Mouse (Mus musculus): ENCODE data around the gene 4930404N11Rik. TPM values are rescaled to one million over a fixed set of nuclear protein-coding genes. Genes with fewer than 3 reads are reported as not detected.

The 4930404N11Rik gene
- polyA plus RNA-seq, 1 experiment from 2014 or later = 0.86 TPM

GRCm38 (mm10) chr10:81395127-81395526 lies 29.5 kb upstream of the 4930404N11Rik start:
- Histone ChIP-seq H3K4me2 (ENCODE audit: low read length) (no peak overlapping the region), H3K4me3 (replicated peaks; ENCODE audit: low read length) (no peak overlapping the region), H3K9me3 (ENCODE audit: control insufficient read depth, low read length) (no peaks in the 10 kb centered on the region), H3K27ac (ENCODE audit: low read length) (no peak overlapping the region), H3K27me3 (replicated peaks; ENCODE audit: control insufficient read depth, insufficient read depth, low read length) (no peaks in the 10 kb centered on the region), H3K9ac (replicated peaks; ENCODE audit: low read depth, low read length) (no peak overlapping the region), H3K36me3 (ENCODE audit: control insufficient read depth, insufficient read depth) (no peaks in the 10 kb centered on the region), H3K4me1 (replicated peaks; ENCODE audit: control insufficient read depth, insufficient read depth, low read length) (peaks cover 15% of the 10 kb centered on the region)
- peak; percentile 29; the same call in 1 of the 2 replicates for ATAC-seq
- WGBS = 10% methylated on average over 5 of the region's 5 CpGs

- H3K4me3 ChIP-seq (replicated peaks; ENCODE audit: low read length) = peak overlapping the region; percentile 1; the same call in 1 of the 2 replicates
- H3K27me3 ChIP-seq (replicated peaks; ENCODE audit: control insufficient read depth, insufficient read depth, low read length) = no peaks in the 10 kb centered on the region
- H3K9me3 ChIP-seq (ENCODE audit: control insufficient read depth, low read length) = no peaks in the 10 kb centered on the region
- peaks cover under 1% of the 10 kb centered on the region; the same call in 1 of the 2 replicates for H3K36me3 ChIP-seq (ENCODE audit: control insufficient read depth, insufficient read depth)
- H3K4me1 ChIP-seq (replicated peaks; ENCODE audit: control insufficient read depth, insufficient read depth, low read length) = peaks cover 10% of the 10 kb centered on the region; the same call in 1 of the 2 replicates
- peak overlapping the region; percentile 44 for H3K4me2 ChIP-seq (ENCODE audit: low read length)
- ATAC-seq = no peak
- WGBS = 7% methylated on average over 19 of the region's 19 CpGs
- H3K9ac ChIP-seq (replicated peaks; ENCODE audit: low read depth, low read length) = no peak overlapping the region; the same call in 1 of the 2 replicates
- H3K27ac ChIP-seq (ENCODE audit: low read length) = no peak overlapping the region
Measured at GRCm38 (mm10) chr10:81393456-81394063, 27.9 kb upstream of the 4930404N11Rik start.

GRCm38 (mm10) chr10:81392781-81393185 lies 27.2 kb upstream of the 4930404N11Rik start, which contains the start of gene Smim24:
TSS of gene Smim24 (plus strand) at chr10:81393051.
- H3K4me2 ChIP-seq (ENCODE audit: low read length) = peak within 1 kb of the TSS; percentile 44
- H3K4me3 ChIP-seq (replicated peaks; ENCODE audit: low read length) = peak within 1 kb of the TSS; percentile 1; the same call in 1 of the 2 replicates
- no peaks in the 10 kb centered on the region for H3K9me3 ChIP-seq (ENCODE audit: control insufficient read depth, low read length)
- H3K27me3 ChIP-seq (replicated peaks; ENCODE audit: control insufficient read depth, insufficient read depth, low read length) = no peaks in the 10 kb centered on the region
- no peak for ATAC-seq
- H3K9ac ChIP-seq (replicated peaks; ENCODE audit: low read depth, low read length) = no peak within 1 kb of the TSS; the same call in 1 of the 2 replicates
- H3K27ac ChIP-seq (ENCODE audit: low read length) = no peak within 1 kb of the TSS
- WGBS = 74% methylated on average over 14 of the region's 14 CpGs
- peaks cover 10% of the 10 kb centered on the region; the same call in 1 of the 2 replicates for H3K4me1 ChIP-seq (replicated peaks; ENCODE audit: control insufficient read depth, insufficient read depth, low read length)
- H3K36me3 ChIP-seq (ENCODE audit: control insufficient read depth, insufficient read depth) = peaks cover 7% of the 10 kb centered on the region; the same call in 1 of the 2 replicates

GRCm38 (mm10) chr10:81392270-81392669 lies 26.7 kb upstream of the 4930404N11Rik start:
- Histone ChIP-seq H3K4me2 (ENCODE audit: low read length) (no peak overlapping the region), H3K4me3 (replicated peaks; ENCODE audit: low read length) (no peak overlapping the region), H3K27me3 (replicated peaks; ENCODE audit: control insufficient read depth, insufficient read depth, low read length) (no peaks in the 10 kb centered on the region), H3K27ac (ENCODE audit: low read length) (no peak overlapping the region), H3K9ac (replicated peaks; ENCODE audit: low read depth, low read length) (no peak overlapping the region), H3K4me1 (replicated peaks; ENCODE audit: control insufficient read depth, insufficient read depth, low read length) (peaks cover 10% of the 10 kb centered on the region; the same call in 1 of the 2 replicates), H3K9me3 (ENCODE audit: control insufficient read depth, low read length) (no peaks in the 10 kb centered on the region), H3K36me3 (ENCODE audit: control insufficient read depth, insufficient read depth) (peaks cover 8% of the 10 kb centered on the region)
- WGBS = 90% methylated on average over 6 of the region's 6 CpGs
- no peak for ATAC-seq

- WGBS = 91% methylated on average over 13 of the region's 13 CpGs
- H3K4me2 ChIP-seq (ENCODE audit: low read length) = no peak overlapping the region
Measured at GRCm38 (mm10) chr10:81390678-81390965, 25.0 kb upstream of the 4930404N11Rik start.

GRCm38 (mm10) chr10:81389801-81390677 lies 24.4 kb upstream of the 4930404N11Rik start:
- Histone ChIP-seq H3K4me3 (replicated peaks; ENCODE audit: low read length) (no peak overlapping the region), H3K36me3 (ENCODE audit: control insufficient read depth, insufficient read depth) (peaks cover 17% of the 10 kb centered on the region), H3K4me1 (replicated peaks; ENCODE audit: control insufficient read depth, insufficient read depth, low read length) (peaks cover 17% of the 10 kb centered on the region), H3K27me3 (replicated peaks; ENCODE audit: control insufficient read depth, insufficient read depth, low read length) (no peaks in the 10 kb centered on the region), H3K9me3 (ENCODE audit: control insufficient read depth, low read length) (no peaks in the 10 kb centered on the region), H3K27ac (ENCODE audit: low read length) (no peak overlapping the region), H3K4me2 (ENCODE audit: low read length) (no peak overlapping the region), H3K9ac (replicated peaks; ENCODE audit: low read depth, low read length) (no peak overlapping the region)
- ATAC-seq = peak; percentile 65
- WGBS = 63% methylated on average over 23 of the region's 23 CpGs

More at GRCm38 (mm10) chr10:81390678-81390965, 25.0 kb upstream of the 4930404N11Rik start:
- H3K4me3 ChIP-seq (replicated peaks; ENCODE audit: low read length) = no peak overlapping the region
- no peak overlapping the region for H3K9ac ChIP-seq (replicated peaks; ENCODE audit: low read depth, low read length)
- H3K36me3 ChIP-seq (ENCODE audit: control insufficient read depth, insufficient read depth) = peaks cover 17% of the 10 kb centered on the region
- peaks cover 11% of the 10 kb centered on the region for H3K4me1 ChIP-seq (replicated peaks; ENCODE audit: control insufficient read depth, insufficient read depth, low read length)
- no peak overlapping the region for H3K27ac ChIP-seq (ENCODE audit: low read length)
- no peaks in the 10 kb centered on the region for H3K27me3 ChIP-seq (replicated peaks; ENCODE audit: control insufficient read depth, insufficient read depth, low read length)
- ATAC-seq = no peak
- H3K9me3 ChIP-seq (ENCODE audit: control insufficient read depth, low read length) = no peaks in the 10 kb centered on the region

- no peaks in the 10 kb centered on the region for H3K9me3 ChIP-seq (ENCODE audit: control insufficient read depth, low read length)
- no peak overlapping the region for H3K4me2 ChIP-seq (ENCODE audit: low read length)
- ATAC-seq = no peak
- 52% methylated on average over 3 of the region's 3 CpGs for WGBS
- no peak overlapping the region for H3K9ac ChIP-seq (replicated peaks; ENCODE audit: low read depth, low read length)
- peaks cover 20% of the 10 kb centered on the region for H3K4me1 ChIP-seq (replicated peaks; ENCODE audit: control insufficient read depth, insufficient read depth, low read length)
- H3K4me3 ChIP-seq (replicated peaks; ENCODE audit: low read length) = no peak overlapping the region
- no peak overlapping the region for H3K27ac ChIP-seq (ENCODE audit: low read length)
- peaks cover 17% of the 10 kb centered on the region for H3K36me3 ChIP-seq (ENCODE audit: control insufficient read depth, insufficient read depth)
- no peaks in the 10 kb centered on the region for H3K27me3 ChIP-seq (replicated peaks; ENCODE audit: control insufficient read depth, insufficient read depth, low read length)
Measured at GRCm38 (mm10) chr10:81389373-81389772, 23.8 kb upstream of the 4930404N11Rik start.

GRCm38 (mm10) chr10:81388505-81389055 lies 23.0 kb upstream of the 4930404N11Rik start, which contains the start of gene Gm48552:
TSS of gene Gm48552 (plus strand) at chr10:81389005.
- WGBS = 88% methylated on average over 5 of the region's 5 CpGs
- Histone ChIP-seq H3K27me3 (replicated peaks; ENCODE audit: control insufficient read depth, insufficient read depth, low read length) (no peaks in the 10 kb centered on the region), H3K9ac (replicated peaks; ENCODE audit: low read depth, low read length) (no peak within 1 kb of the TSS), H3K4me3 (replicated peaks; ENCODE audit: low read length) (no peak within 1 kb of the TSS), H3K4me2 (ENCODE audit: low read length) (no peak within 1 kb of the TSS), H3K9me3 (ENCODE audit: control insufficient read depth, low read length) (no peaks in the 10 kb centered on the region), H3K36me3 (ENCODE audit: control insufficient read depth, insufficient read depth) (peaks cover 17% of the 10 kb centered on the region), H3K27ac (ENCODE audit: low read length) (no peak within 1 kb of the TSS), H3K4me1 (replicated peaks; ENCODE audit: control insufficient read depth, insufficient read depth, low read length) (peaks cover 17% of the 10 kb centered on the region)
- ATAC-seq = no peak

- Histone ChIP-seq H3K4me3 (replicated peaks; ENCODE audit: low read length) (no peak overlapping the region), H3K4me2 (ENCODE audit: low read length) (no peak overlapping the region), H3K9ac (replicated peaks; ENCODE audit: low read depth, low read length) (no peak overlapping the region), H3K9me3 (ENCODE audit: control insufficient read depth, low read length) (no peaks in the 10 kb centered on the region), H3K36me3 (ENCODE audit: control insufficient read depth, insufficient read depth) (peaks cover 17% of the 10 kb centered on the region), H3K27me3 (replicated peaks; ENCODE audit: control insufficient read depth, insufficient read depth, low read length) (no peaks in the 10 kb centered on the region), H3K4me1 (replicated peaks; ENCODE audit: control insufficient read depth, insufficient read depth, low read length) (peaks cover 12% of the 10 kb centered on the region), H3K27ac (ENCODE audit: low read length) (no peak overlapping the region)
- WGBS = 95% methylated on average over 20 of the region's 20 CpGs
- no peak for ATAC-seq
Measured at GRCm38 (mm10) chr10:81387716-81388115, 22.1 kb upstream of the 4930404N11Rik start.

Data from forebrain, embryonic 16.5 days (tissue).